Mouse (Mus musculus): ENCODE data around the gene Lpin2.

GRCm38 (mm10) chr17:71199346-71199745 lies 17.0 kb downstream of the Lpin2 start:
- no peak; the same call in none of the 2 replicates for TF ChIP-seq RAD21 (IDR thresholded peaks at IDR 0.05; ENCODE audit: low read depth, low read length)
- no peak for TF ChIP-seq USF2 (IDR thresholded peaks at IDR 0.05; ENCODE audit: borderline replicate concordance in 1 of 2, insufficient read depth in 1 of 2, low read depth in 1 of 2, low read length in 2 of 2)
- TF ChIP-seq ZNF384 (IDR thresholded peaks at IDR 0.05; ENCODE audit: low read depth, low read length) = no peak
- no peak for TF ChIP-seq MEF2A (IDR thresholded peaks at IDR 0.05; ENCODE audit: extremely low read depth, insufficient replicate concordance, low read depth, low read length, poor library complexity, severe bottlenecking)
- TF ChIP-seq MXI1 (IDR thresholded peaks at IDR 0.05; ENCODE audit: low read depth, low read length) = no peak
- no peak for TF ChIP-seq HCFC1 (IDR thresholded peaks at IDR 0.05; ENCODE audit: low read depth, low read length)
- no peak for TF ChIP-seq TCF12 (IDR thresholded peaks at IDR 0.05; ENCODE audit: low read depth, low read length)
- peak in 1 of 3 experiments; percentile 21; a peak in 2 of 6 replicates for TF ChIP-seq CTCF (IDR thresholded peaks at IDR 0.05 in 2 of 3, conservative IDR thresholded peaks at IDR 0.05 in 1 of 3; ENCODE audit: control insufficient read depth in 1 of 3, insufficient read depth in 1 of 3, low read depth in 2 of 3, low read length in 3 of 3, poor library complexity in 1 of 3, severe bottlenecking in 1 of 3)
- TF ChIP-seq MAFK (IDR thresholded peaks at IDR 0.05; ENCODE audit: borderline replicate concordance, low read depth, low read length) = no peak
- no peak for TF ChIP-seq TBP (IDR thresholded peaks at IDR 0.05; ENCODE audit: low read depth, low read length)
- TF ChIP-seq E2F4 (IDR thresholded peaks at IDR 0.05; ENCODE audit: borderline replicate concordance, low read depth, low read length) = no peak
- no peak for TF ChIP-seq POLR2A (IDR thresholded peaks at IDR 0.05; ENCODE audit: control insufficient read depth in 1 of 2, insufficient read depth in 1 of 2, low read depth in 1 of 2, low read length in 2 of 2, poor library complexity in 1 of 2)
